Mouse (Mus musculus) midbrain, embryonic 14.5 days (tissue): ENCODE data around the gene Wtap. TPM values are rescaled to one million over a fixed set of nuclear protein-coding genes. Genes with fewer than 3 reads are reported as not detected.
"Not testable (repeated sequence)": the region's sequence is repeated elsewhere in the genome, so short reads cannot be mapped to it uniquely, and the experiment has no call there.

Experiments used
- ATAC-seq: fragments of 200-750 bp; cut with Nextera tagmentation; 2 replicates; pipeline ENCODE4 v1.8.0; 2017; ENCODE audit warnings: moderate number of reproducible peaks, moderate library complexity; ENCODE audit not compliant: low FRiP score, low TSS enrichment
- DNase-seq: peaks from one replicate; pipeline ENCODE4 v3.0.0-alpha.2; 2015
- H3K27ac ChIP-seq: fragments of 300-500 bp; sonication (generic); replicated peaks from 2 replicates; pipeline ENCODE4 v1.5.1; 2014; ENCODE audit warnings: mild to moderate bottlenecking, low read depth, low read length, moderate library complexity
- H3K27me3 ChIP-seq: fragments of 300-500 bp; sonication (generic); 2 replicates; pipeline ENCODE4 v1.6.1; 2014; ENCODE audit warnings: low read length, control low read depth, mixed read lengths; ENCODE audit not compliant: control insufficient read depth, insufficient read depth
- H3K36me3 ChIP-seq: fragments of 300-500 bp; sonication (generic); 2 replicates; pipeline ENCODE4 v1.6.1; 2014; ENCODE audit warnings: low read length, control low read depth; ENCODE audit not compliant: control insufficient read depth, insufficient read depth
- H3K4me1 ChIP-seq: fragments of 300-500 bp; sonication (generic); 2 replicates; pipeline ENCODE4 v1.6.1; 2014; ENCODE audit warnings: mild to moderate bottlenecking, antibody characterized with exemption, low read length, control low read depth; ENCODE audit not compliant: control insufficient read depth, insufficient read depth
- H3K4me2 ChIP-seq: fragments of 300-500 bp; sonication (generic); 2 replicates; pipeline ENCODE4 v1.6.1; 2014; ENCODE audit warnings: mild to moderate bottlenecking, low read length, moderate library complexity
- H3K4me3 ChIP-seq: fragments of 300-500 bp; sonication (generic); replicated peaks from 2 replicates; pipeline ENCODE4 v1.5.1; 2014; ENCODE audit warnings: low read depth, low read length
- H3K9ac ChIP-seq: fragments of 300-500 bp; sonication (generic); replicated peaks from 2 replicates; pipeline ENCODE4 v1.6.1; 2014; ENCODE audit warnings: mild to moderate bottlenecking, low read length, moderate library complexity
- H3K9me3 ChIP-seq: fragments of 300-500 bp; sonication (generic); 2 replicates; pipeline ENCODE4 v1.6.1; 2016; ENCODE audit warnings: low read length, control low read depth, mixed read lengths; ENCODE audit not compliant: control insufficient read depth
- WGBS: fragments of 180-500 bp; shearing (Covaris S2); extraction: QIAGEN DNeasy Blood & Tissue Kit; methylation state at CpG from one replicate; pipeline ENCODE4 v1.1.7; 2014; 5-methylcytosine and 5-hydroxymethylcytosine counted together
- polyA plus RNA-seq: library from polyadenylated mRNA; unstranded; fragments of >200 nt; fragmentation: Nextera tagmentation; extraction: Ambion mirVana; gene quantifications from 2 replicates; pipeline ENCODE4 v1.2.1, GENCODE M21; 2014

The Wtap gene
- polyA plus RNA-seq, 1 experiment from 2014 or later = 147 TPM

DNA sequence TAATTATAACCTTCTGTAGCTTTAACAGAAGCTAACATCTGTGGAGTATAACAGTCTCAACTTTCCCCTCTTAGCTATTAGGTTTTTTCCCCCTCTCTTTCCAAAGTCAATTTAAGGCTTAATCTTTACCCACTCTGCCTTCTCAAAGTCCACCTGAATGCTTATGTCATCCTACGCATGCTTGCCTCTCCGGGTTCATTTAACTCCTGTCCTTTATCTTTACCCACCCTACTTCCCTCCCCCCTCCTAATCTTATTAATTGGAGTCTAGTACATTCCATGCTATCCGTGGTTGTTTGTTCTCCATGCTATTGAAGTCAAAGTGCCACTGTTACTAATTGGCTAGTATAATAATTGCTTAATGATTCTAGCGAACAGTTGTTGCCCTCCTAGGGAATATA is 58.2 kb downstream of the Wtap start:
- Histone ChIP-seq H3K9me3 (no peaks in the 10 kb centered on the region), H3K4me1 (no peaks in the 10 kb centered on the region), H3K4me3 (no peak overlapping the region), H3K27ac (no peak overlapping the region), H3K36me3 (no peaks in the 10 kb centered on the region), H3K27me3 (no peaks in the 10 kb centered on the region), H3K4me2 (no peak overlapping the region), H3K9ac (no peak overlapping the region)
- 67% methylated on average over 4 of the region's 4 CpGs for WGBS
- ATAC-seq (no peak), DNase-seq (no peak)

DNA sequence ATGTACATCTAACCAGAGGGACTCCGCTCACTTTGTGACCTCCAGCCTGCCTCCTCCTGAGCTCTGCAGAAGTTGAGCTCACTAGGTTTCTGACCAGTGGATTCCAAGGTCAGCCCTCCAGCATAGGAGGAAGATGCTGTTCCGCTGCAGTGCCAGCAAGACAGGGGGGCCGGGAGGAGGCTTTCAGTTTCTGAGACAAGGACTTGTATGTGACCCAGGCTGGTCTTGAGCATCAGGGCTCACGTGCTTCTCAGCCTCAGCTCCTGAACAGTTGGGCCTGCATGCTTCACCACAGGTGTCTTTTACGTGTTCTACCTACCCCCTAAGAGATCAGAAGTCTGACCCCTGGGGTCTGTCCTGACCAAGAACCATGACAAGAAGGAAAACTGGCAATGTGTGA is 62.4 kb downstream of the Wtap start:
- WGBS = 89% methylated on average over 5 of the region's 5 CpGs
- not testable (repeated sequence) for H3K4me3 ChIP-seq, ATAC-seq, H3K36me3 ChIP-seq, H3K27ac ChIP-seq, H3K4me1 ChIP-seq, DNase-seq, H3K4me2 ChIP-seq, H3K9me3 ChIP-seq, H3K9ac ChIP-seq, H3K27me3 ChIP-seq

DNA sequence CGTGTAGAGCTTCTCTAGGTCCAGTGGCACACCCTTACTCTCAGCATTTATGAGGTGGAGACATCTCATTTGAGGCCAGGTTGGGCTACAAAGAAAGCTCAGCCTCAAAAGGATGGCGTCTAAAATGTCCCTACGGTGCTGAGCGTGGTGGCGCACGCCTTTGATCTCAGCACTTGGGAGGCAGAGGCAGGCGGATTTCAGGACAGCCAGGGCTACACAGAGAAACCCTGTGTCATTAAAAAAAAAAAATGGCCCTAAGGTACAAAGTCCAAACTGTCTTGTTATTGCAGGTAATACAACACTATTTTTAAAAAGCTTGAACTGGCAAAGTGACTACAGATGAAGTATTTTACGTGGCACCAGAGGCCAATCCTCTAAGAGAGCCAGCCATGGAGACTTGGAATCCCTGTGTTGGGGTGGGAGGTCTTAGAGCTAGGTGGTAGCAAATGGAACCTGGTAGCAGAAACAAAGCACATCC is 68.2 kb downstream of the Wtap start:
- H3K9me3 ChIP-seq = no peaks in the 10 kb centered on the region
- no peaks in the 10 kb centered on the region for H3K27me3 ChIP-seq
- ATAC-seq = no peak
- 89% methylated on average over 8 of the region's 8 CpGs for WGBS
- DNase-seq = no peak
- H3K36me3 ChIP-seq = peaks cover 64% of the 10 kb centered on the region
- H3K9ac ChIP-seq = no peak overlapping the region
- no peaks in the 10 kb centered on the region for H3K4me1 ChIP-seq
- H3K4me3 ChIP-seq = no peak overlapping the region
- no peak overlapping the region for H3K4me2 ChIP-seq
- no peak overlapping the region for H3K27ac ChIP-seq

DNA sequence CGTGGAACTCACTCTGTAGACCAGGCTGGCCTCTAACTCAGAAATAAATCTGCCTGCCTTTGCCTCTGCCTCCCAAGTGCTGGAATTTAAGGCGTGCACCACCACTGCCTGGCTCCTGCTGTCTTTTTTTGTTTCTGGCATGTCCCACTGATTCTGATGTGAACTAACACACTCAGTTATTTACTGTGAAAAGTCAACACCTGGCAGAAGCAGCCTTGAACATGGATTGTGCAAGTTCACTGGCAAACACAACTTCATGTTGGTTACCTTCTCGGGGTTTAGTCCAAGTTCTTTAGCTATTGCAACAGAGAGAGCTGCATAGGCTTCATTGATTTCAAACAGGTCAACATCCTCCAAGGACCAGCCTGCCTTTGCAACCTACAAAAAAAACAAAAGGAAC is 69.0 kb downstream of the Wtap start:
- H3K4me1 ChIP-seq = no peaks in the 10 kb centered on the region
- no peaks in the 10 kb centered on the region for H3K27me3 ChIP-seq
- no peak overlapping the region for H3K4me2 ChIP-seq
- no peak overlapping the region for H3K4me3 ChIP-seq
- no peak overlapping the region for H3K27ac ChIP-seq
- DNase-seq = no peak
- ATAC-seq = no peak
- 95% methylated on average over 3 of the region's 3 CpGs for WGBS
- no peak overlapping the region for H3K9ac ChIP-seq
- H3K36me3 ChIP-seq = peaks cover 72% of the 10 kb centered on the region
- H3K9me3 ChIP-seq = no peaks in the 10 kb centered on the region

DNA sequence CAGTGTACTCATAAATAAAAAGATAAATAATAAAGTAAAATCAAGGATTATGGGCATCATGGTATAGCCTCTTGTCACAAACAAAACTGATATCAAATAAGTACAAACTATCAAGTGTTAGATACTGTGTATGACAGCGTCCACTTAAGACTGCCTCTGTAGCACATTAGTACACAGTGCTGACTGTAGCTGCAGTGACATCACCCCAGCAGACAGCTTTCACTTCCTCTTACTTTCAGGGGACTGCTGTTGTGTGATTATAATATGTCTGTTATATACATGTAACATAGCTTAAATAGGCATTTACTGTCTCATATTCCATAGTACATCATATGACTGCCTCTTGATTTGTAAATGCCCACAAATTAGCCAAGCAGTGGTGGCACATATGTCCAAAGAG is 72.9 kb downstream of the Wtap start:
- Histone ChIP-seq H3K9me3 (no peaks in the 10 kb centered on the region), H3K4me1 (peaks cover 8% of the 10 kb centered on the region; the same call in 1 of the 2 replicates), H3K4me2 (no peak overlapping the region), H3K36me3 (peaks cover 74% of the 10 kb centered on the region), H3K27ac (no peak overlapping the region), H3K9ac (no peak overlapping the region), H3K4me3 (no peak overlapping the region), H3K27me3 (no peaks in the 10 kb centered on the region)
- no peak for ATAC-seq
- no peak for DNase-seq
- WGBS = 96% methylated on average over 1 of the region's 1 CpGs

Other genes with a start within 250 kb of the Wtap start
- 9.2 and 13.4 TPM in 2 replicates for gene Igf2r, start 224.5 kb downstream of the Wtap start, polyA plus RNA-seq
- 0.12 TPM in 1 of 2 replicates, not detected in the other for gene Mas1, start 126.0 kb downstream of the Wtap start, polyA plus RNA-seq
- not detected in 2 replicates for gene Mrgprh, start 118.1 kb downstream of the Wtap start, polyA plus RNA-seq
- gene Pnldc1, start 83.9 kb downstream of the Wtap start, polyA plus RNA-seq = 3.1 and 3.7 TPM in 2 replicates
- gene Tcp1, start 78.5 kb downstream of the Wtap start, polyA plus RNA-seq = 356 and 462 TPM in 2 replicates
- 117 and 127 TPM in 2 replicates for gene Mrpl18, start 77.8 kb downstream of the Wtap start, polyA plus RNA-seq
- gene Acat3, start 53.6 kb downstream of the Wtap start, polyA plus RNA-seq = 0.32 and 0.53 TPM in 2 replicates
- 223 and 257 TPM in 2 replicates for gene Acat2, start 33.4 kb downstream of the Wtap start, polyA plus RNA-seq
- gene Sod2, start 12.7 kb upstream of the Wtap start, polyA plus RNA-seq = 144 and 152 TPM in 2 replicates
- not detected in 2 replicates for gene Gpr31b, start 58.1 kb upstream of the Wtap start, polyA plus RNA-seq
- 0.18 and 0.45 TPM in 2 replicates for gene Tcp10b, start 66.9 kb upstream of the Wtap start, polyA plus RNA-seq
- gene Unc93a, start 137.6 kb upstream of the Wtap start, polyA plus RNA-seq = not detected in 2 replicates
- not detected in 2 replicates for gene Smok2a, start 227.0 kb upstream of the Wtap start, polyA plus RNA-seq
- gene Smok2b, start 236.1 kb upstream of the Wtap start, polyA plus RNA-seq = not detected in 2 replicates